Mouse (Mus musculus): ENCODE results near the gene Abcb7. TPM values are rescaled to one million over a fixed set of nuclear protein-coding genes. Genes with fewer than 3 reads are reported as not detected.
"Not testable (repeated sequence)": the region's sequence is repeated elsewhere in the genome, so short reads cannot be mapped to it uniquely, and the experiment has no call there.

Abcb7 gene
- polyA plus RNA-seq, 1 experiment from 2014 or later: 9.7 TPM

DNA sequence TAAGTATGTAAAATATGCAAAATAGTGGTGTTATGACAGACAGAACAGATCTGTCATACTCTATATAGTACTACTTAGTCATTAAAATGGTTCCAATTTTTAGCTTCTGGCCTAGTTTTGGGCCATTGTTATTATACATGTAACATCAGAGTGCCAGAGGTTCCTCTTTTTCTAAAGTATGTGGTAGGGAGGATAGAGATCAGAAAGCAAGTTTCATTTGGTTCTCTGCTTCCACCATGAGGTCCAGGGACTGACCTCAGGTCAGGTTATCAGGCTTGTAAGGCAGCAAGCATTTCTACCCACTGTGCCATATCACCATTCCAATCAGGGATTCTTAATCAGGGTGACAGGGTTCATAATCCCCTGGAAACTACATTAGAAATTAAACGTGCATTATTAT, 16.1 kb downstream of the Abcb7 start:
- no peaks in the 10 kb centered on the region for H3K4me1 ChIP-seq (ENCODE audit: control insufficient read depth, insufficient read depth, low read length)
- 41% methylated on average over 1 of the region's 1 CpGs for WGBS
- no peaks in the 10 kb centered on the region for H3K9me3 ChIP-seq (replicated peaks; ENCODE audit: control insufficient read depth, low read length)
- no peaks in the 10 kb centered on the region for H3K36me3 ChIP-seq (ENCODE audit: control insufficient read depth, insufficient read depth, low read length)
- no peak for ATAC-seq (ENCODE audit: insufficient read depth, low FRiP score)
- no peak overlapping the region for H3K4me2 ChIP-seq (ENCODE audit: low read depth, low read length)
- no peak overlapping the region for H3K9ac ChIP-seq (ENCODE audit: low read length)
- H3K27ac ChIP-seq (ENCODE audit: low read length): no peak overlapping the region
- H3K27me3 ChIP-seq (ENCODE audit: control insufficient read depth, insufficient read depth, low read length): no peaks in the 10 kb centered on the region; the same call in 1 of the 2 replicates
- H3K4me3 ChIP-seq (replicated peaks; ENCODE audit: low read length): no peak overlapping the region

DNA sequence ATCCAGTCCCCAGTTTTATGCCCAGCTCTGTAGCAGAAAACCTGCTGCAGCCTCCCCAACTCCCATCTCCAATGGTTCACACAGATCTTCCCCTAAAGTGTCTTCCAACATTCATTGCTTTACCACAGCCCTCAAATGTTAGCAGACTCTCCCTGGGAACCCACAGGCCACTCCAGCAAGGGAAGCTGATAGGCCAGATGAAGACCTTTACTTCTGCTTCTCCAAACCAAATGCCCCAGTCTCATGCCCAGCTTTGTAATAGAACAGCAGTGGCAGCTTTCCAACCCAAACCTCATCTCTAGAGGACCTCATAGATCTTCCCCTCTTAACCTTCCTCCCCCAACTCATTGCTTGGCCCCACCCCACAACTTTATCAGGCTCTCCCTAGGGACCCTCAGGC, 54.0 kb downstream of the Abcb7 start:
- H3K4me2 ChIP-seq (ENCODE audit: low read depth, low read length): no peak overlapping the region
- H3K27ac ChIP-seq (ENCODE audit: low read length): no peak overlapping the region
- ATAC-seq (ENCODE audit: insufficient read depth, low FRiP score): no peak
- no peak overlapping the region for H3K4me3 ChIP-seq (replicated peaks; ENCODE audit: low read length)
- peaks cover 4% of the 10 kb centered on the region; the same call in 1 of the 2 replicates for H3K27me3 ChIP-seq (ENCODE audit: control insufficient read depth, insufficient read depth, low read length)
- no peaks in the 10 kb centered on the region for H3K36me3 ChIP-seq (ENCODE audit: control insufficient read depth, insufficient read depth, low read length)
- H3K9ac ChIP-seq (ENCODE audit: low read length): no peak overlapping the region
- H3K4me1 ChIP-seq (ENCODE audit: control insufficient read depth, insufficient read depth, low read length): no peaks in the 10 kb centered on the region
- H3K9me3 ChIP-seq (replicated peaks; ENCODE audit: control insufficient read depth, low read length): no peaks in the 10 kb centered on the region

DNA sequence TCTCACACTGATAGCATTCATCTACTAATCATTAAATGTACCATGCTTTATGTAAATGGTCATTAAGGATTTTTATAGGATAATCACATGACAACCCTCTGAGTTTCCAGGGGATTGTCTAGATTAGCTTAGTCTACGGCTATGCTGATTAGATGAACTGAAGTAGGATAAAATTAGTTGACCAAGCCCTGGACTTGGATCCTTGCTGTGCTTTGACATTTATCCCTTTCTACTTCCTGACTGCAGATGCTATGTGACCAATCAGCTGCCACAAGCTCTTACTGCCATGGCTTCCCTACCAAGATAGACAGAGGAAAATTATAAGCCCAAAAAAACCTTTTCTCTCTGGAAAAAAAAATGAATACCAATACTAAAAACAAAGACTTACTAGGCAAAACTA, 57.8 kb downstream of the Abcb7 start:
- Histone ChIP-seq H3K4me3 (replicated peaks; ENCODE audit: low read length) (no peak overlapping the region), H3K4me1 (ENCODE audit: control insufficient read depth, insufficient read depth, low read length) (no peaks in the 10 kb centered on the region), H3K9me3 (replicated peaks; ENCODE audit: control insufficient read depth, low read length) (no peaks in the 10 kb centered on the region), H3K9ac (ENCODE audit: low read length) (no peak overlapping the region), H3K27ac (ENCODE audit: low read length) (no peak overlapping the region), H3K27me3 (ENCODE audit: control insufficient read depth, insufficient read depth, low read length) (no peaks in the 10 kb centered on the region), H3K4me2 (ENCODE audit: low read depth, low read length) (no peak overlapping the region), H3K36me3 (ENCODE audit: control insufficient read depth, insufficient read depth, low read length) (no peaks in the 10 kb centered on the region)
- ATAC-seq (ENCODE audit: insufficient read depth, low FRiP score): no peak
- 64% methylated on average over 1 of the region's 1 CpGs for WGBS

DNA sequence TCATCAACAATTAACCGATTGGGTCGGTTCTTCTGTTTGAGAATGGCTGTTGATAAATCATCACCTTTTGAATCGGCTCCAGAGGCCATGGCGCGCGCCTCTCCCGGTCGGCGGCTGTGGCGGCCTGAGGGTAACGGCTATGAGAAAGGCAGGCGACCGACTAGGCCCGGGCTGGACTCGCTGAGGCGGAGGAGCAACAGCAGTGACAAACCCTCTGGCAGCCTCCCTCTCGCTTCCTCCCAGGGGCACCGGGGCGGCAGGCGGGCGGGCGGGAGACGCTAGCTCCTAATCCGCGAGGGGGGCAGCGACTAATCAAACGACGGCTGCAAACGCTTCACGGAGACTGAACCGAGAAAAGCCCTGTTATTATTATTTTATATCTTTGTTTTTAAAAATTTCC, 65.5 kb downstream of the Abcb7 start:
- peak; percentile 44; the same call in 1 of the 2 replicates for ATAC-seq (ENCODE audit: insufficient read depth, low FRiP score)
- WGBS: 92% methylated on average over 21 of the region's 31 CpGs
- not testable (repeated sequence) for H3K4me3 ChIP-seq (replicated peaks; ENCODE audit: low read length); H3K9me3 ChIP-seq (replicated peaks; ENCODE audit: control insufficient read depth, low read length); H3K27ac ChIP-seq (ENCODE audit: low read length); H3K4me1 ChIP-seq (ENCODE audit: control insufficient read depth, insufficient read depth, low read length); H3K36me3 ChIP-seq (ENCODE audit: control insufficient read depth, insufficient read depth, low read length); H3K4me2 ChIP-seq (ENCODE audit: low read depth, low read length); H3K27me3 ChIP-seq (ENCODE audit: control insufficient read depth, insufficient read depth, low read length); H3K9ac ChIP-seq (ENCODE audit: low read length)

DNA sequence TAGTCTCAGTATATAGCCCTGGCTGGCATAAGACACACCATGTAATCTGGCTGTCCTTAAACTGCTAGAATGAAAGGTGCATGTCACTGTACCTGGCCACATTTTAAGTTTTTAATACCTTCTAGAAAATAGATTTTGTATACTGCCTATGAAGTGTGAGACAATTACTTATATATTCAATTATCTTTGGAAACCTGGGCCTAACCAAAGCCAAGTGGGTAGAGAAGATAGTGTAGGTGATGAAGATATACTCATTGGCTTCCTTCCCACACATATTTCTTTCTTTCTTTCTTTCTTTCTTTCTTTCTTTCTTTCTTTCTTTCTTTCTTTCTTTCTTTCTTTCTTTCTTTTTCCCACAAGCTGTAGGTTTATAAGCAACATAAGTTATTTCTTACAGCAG, 121.9 kb downstream of the Abcb7 start:
- no peak overlapping the region for H3K4me3 ChIP-seq (replicated peaks; ENCODE audit: low read length)
- H3K4me1 ChIP-seq (ENCODE audit: control insufficient read depth, insufficient read depth, low read length): no peaks in the 10 kb centered on the region
- no peak overlapping the region for H3K4me2 ChIP-seq (ENCODE audit: low read depth, low read length)
- H3K27ac ChIP-seq (ENCODE audit: low read length): no peak overlapping the region
- ATAC-seq (ENCODE audit: insufficient read depth, low FRiP score): no peak
- no peaks in the 10 kb centered on the region for H3K27me3 ChIP-seq (ENCODE audit: control insufficient read depth, insufficient read depth, low read length)
- no peaks in the 10 kb centered on the region for H3K9me3 ChIP-seq (replicated peaks; ENCODE audit: control insufficient read depth, low read length)
- H3K9ac ChIP-seq (ENCODE audit: low read length): no peak overlapping the region
- no peaks in the 10 kb centered on the region for H3K36me3 ChIP-seq (ENCODE audit: control insufficient read depth, insufficient read depth, low read length)

DNA sequence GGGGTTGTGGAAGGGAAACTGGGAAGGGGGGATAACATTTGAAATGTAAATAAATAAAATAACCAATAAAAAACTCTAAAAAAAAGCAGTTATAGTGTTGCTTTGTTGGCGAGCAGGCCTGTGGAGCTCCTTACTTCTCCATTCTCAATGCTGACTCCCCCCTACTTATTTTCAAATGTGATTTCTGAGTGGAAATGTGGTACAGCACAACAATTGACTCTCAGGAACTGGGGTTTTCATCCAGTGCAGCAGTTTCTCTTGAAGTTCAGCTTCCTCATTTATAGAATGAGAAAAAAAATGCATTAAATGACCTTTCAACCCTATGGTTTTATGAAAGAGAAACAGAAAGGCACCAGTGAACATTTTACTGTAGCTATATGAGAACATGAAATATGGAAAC, 133.8 kb downstream of the Abcb7 start:
- Histone ChIP-seq H3K27me3 (ENCODE audit: control insufficient read depth, insufficient read depth, low read length) (no peaks in the 10 kb centered on the region), H3K4me1 (ENCODE audit: control insufficient read depth, insufficient read depth, low read length) (no peaks in the 10 kb centered on the region), H3K9me3 (replicated peaks; ENCODE audit: control insufficient read depth, low read length) (no peaks in the 10 kb centered on the region), H3K27ac (ENCODE audit: low read length) (no peak overlapping the region), H3K4me2 (ENCODE audit: low read depth, low read length) (no peak overlapping the region), H3K36me3 (ENCODE audit: control insufficient read depth, insufficient read depth, low read length) (no peaks in the 10 kb centered on the region), H3K4me3 (replicated peaks; ENCODE audit: low read length) (no peak overlapping the region), H3K9ac (ENCODE audit: low read length) (no peak overlapping the region)
- 85% methylated on average over 1 of the region's 1 CpGs for WGBS
- no peak for ATAC-seq (ENCODE audit: insufficient read depth, low FRiP score)

DNA sequence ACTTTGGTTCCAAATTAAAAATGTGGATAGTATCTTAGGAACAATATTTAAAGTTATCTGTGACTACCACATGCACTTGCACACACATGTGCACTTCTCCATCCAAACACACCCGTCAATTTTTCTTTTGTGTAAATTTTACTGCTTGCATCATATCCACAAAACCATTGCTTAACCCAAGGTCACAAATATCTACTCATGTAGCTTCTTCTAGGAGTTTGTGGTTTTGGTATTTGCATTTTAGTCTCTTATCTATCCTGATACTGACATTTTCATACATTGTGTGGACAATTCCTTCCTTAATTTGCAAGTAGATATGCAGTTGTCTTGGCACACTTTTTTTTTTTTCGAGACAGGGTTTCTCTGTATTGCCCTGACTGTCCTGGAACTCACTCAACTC, 149.3 kb downstream of the Abcb7 start:
- ATAC-seq (ENCODE audit: insufficient read depth, low FRiP score): no peak
- Histone ChIP-seq H3K4me1 (ENCODE audit: control insufficient read depth, insufficient read depth, low read length) (no peaks in the 10 kb centered on the region), H3K9ac (ENCODE audit: low read length) (no peak overlapping the region), H3K4me3 (replicated peaks; ENCODE audit: low read length) (no peak overlapping the region), H3K36me3 (ENCODE audit: control insufficient read depth, insufficient read depth, low read length) (no peaks in the 10 kb centered on the region), H3K9me3 (replicated peaks; ENCODE audit: control insufficient read depth, low read length) (no peaks in the 10 kb centered on the region), H3K27ac (ENCODE audit: low read length) (no peak overlapping the region), H3K27me3 (ENCODE audit: control insufficient read depth, insufficient read depth, low read length) (no peaks in the 10 kb centered on the region), H3K4me2 (ENCODE audit: low read depth, low read length) (no peak overlapping the region)
- 62% methylated on average over 2 of the region's 2 CpGs for WGBS

DNA sequence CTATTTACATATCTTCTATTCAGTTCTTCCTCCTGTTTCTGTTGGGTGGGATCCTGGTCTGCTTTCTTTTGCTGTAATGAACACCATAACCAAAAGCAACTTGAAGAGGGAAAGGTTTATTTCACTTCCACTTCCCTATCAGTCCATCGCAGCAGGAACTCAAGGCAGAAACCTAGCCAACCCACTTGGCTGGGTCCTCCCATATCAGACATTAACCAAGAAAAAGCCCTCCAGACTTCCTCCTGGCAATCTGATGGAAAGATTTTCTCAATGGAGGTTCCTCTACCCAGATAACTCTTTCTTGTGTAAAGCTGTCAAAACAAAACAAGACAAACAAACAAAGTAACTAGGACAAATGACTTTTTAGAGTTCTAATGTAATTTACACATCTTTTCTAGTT, 151.2 kb downstream of the Abcb7 start:
- ATAC-seq (ENCODE audit: insufficient read depth, low FRiP score): no peak
- H3K4me2 ChIP-seq (ENCODE audit: low read depth, low read length): no peak overlapping the region
- H3K4me1 ChIP-seq (ENCODE audit: control insufficient read depth, insufficient read depth, low read length): no peaks in the 10 kb centered on the region
- H3K9me3 ChIP-seq (replicated peaks; ENCODE audit: control insufficient read depth, low read length): no peaks in the 10 kb centered on the region
- no peak overlapping the region for H3K4me3 ChIP-seq (replicated peaks; ENCODE audit: low read length)
- H3K36me3 ChIP-seq (ENCODE audit: control insufficient read depth, insufficient read depth, low read length): no peaks in the 10 kb centered on the region
- H3K9ac ChIP-seq (ENCODE audit: low read length): no peak overlapping the region
- 88% methylated on average over 1 of the region's 1 CpGs for WGBS
- no peaks in the 10 kb centered on the region for H3K27me3 ChIP-seq (ENCODE audit: control insufficient read depth, insufficient read depth, low read length)
- H3K27ac ChIP-seq (ENCODE audit: low read length): no peak overlapping the region

DNA sequence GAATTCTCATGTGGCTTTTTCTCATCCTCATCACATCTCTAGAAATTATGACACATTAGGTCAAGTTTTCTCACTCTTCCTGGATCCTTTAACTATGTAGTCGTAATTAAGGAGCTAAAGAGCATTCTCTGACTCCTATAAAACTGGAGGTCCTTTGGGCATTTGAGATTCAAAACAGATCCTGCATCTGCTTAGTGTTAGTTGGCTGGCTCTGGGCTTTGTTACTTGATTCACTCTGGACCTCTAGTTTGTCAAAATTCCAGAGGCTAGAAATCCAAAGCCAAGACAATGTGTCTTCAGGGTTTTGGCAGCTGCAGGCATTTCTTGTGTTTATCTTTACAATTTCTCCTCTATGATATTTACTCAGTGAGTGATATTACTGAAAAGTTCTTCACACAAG, 157.1 kb downstream of the Abcb7 start:
- H3K27me3 ChIP-seq (ENCODE audit: control insufficient read depth, insufficient read depth, low read length): no peaks in the 10 kb centered on the region
- H3K4me1 ChIP-seq (ENCODE audit: control insufficient read depth, insufficient read depth, low read length): no peaks in the 10 kb centered on the region
- no peak overlapping the region for H3K4me3 ChIP-seq (replicated peaks; ENCODE audit: low read length)
- H3K27ac ChIP-seq (ENCODE audit: low read length): no peak overlapping the region
- H3K4me2 ChIP-seq (ENCODE audit: low read depth, low read length): no peak overlapping the region
- WGBS: 52% methylated on average over 1 of the region's 1 CpGs
- no peaks in the 10 kb centered on the region for H3K36me3 ChIP-seq (ENCODE audit: control insufficient read depth, insufficient read depth, low read length)
- ATAC-seq (ENCODE audit: insufficient read depth, low FRiP score): no peak
- H3K9me3 ChIP-seq (replicated peaks; ENCODE audit: control insufficient read depth, low read length): no peaks in the 10 kb centered on the region
- H3K9ac ChIP-seq (ENCODE audit: low read length): no peak overlapping the region

Data from stomach, embryonic 16.5 days (tissue).